Mouse (Mus musculus) frontal cortex, postnatal 36 days (tissue): ENCODE measurements at regions not wholly inside any gene's neighbourhood (a gene's known extent, or its start where the extent isn't known, plus 50 kb on each side); places are given as distances from the start of the nearest gene placed in this dataset.

Experiments
- DNase-seq, 2 experiments: peaks; one replicate each; pipeline ENCODE4 v3.0.0; 2022; ENCODE audit warnings: low spot score in 2 of 2

- DNase-seq = no peak
These were observed 85.6 kb upstream of the Myo10 start for GRCm38 (mm10) chr15:25536451-25537334.

- DNase-seq = no peak
These were observed 82.8 kb upstream of the Myo10 start for GRCm38 (mm10) chr15:25539344-25540176.

GRCm38 (mm10) chr15:25542382-25542781 is 79.9 kb upstream of the Myo10 start:
- no peak for DNase-seq

DNA sequence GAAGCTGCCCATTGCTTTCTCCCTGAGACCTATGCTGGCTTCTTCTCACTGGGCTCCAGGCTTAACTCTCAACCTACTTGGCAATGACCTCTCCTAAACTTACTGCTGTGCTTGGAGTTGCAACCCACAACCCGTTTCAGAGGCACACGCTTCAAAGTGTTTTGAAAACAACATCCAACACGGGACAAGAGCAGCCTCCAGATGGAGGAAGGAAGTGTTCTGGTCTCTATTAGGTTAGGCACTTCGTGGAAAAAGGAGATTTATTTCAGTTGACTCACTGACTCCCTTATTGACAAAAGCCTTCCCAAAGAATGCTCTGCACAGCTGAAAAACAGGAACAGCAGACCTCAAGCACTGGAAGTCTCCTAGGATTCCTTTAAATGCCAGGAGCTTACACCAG is 76.1 kb upstream of the Myo10 start:
- DNase-seq = no peak

DNA sequence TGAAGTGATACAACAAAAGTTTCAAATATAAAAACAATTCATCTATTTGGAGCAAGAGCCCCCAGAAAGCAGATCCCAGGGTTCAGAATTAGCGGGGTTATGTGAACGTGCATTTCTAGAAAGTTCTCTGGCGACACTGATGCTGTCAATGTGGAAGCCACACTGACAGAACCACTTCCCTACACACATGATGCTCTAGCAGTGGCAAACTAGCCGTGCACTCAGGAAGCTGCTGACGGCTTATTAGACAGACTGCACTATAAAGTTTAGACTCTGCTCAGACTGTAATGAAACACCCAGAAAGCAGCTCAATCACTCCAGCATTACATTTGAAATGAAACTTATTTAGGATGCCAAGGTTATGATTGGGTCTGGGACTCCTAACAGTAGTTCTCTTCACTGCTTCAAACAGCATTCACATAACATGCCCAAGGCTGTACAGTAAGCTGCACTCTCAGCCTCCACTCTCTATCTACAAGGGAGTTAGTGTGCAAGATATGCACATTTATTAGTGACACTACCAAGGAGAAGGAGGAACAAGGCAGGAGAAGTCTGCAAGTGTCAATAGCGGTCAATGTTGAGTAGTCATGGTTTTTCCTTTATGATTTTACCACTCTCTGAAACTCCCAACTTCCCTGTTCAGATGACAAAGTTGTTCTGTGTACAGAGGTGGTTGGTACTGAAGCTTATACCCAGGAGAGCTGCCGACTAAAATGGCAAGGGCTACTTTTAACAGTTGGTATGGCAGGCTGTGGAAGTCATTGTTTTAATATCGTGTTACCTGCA is 71.9 kb upstream of the Myo10 start:
- no peak for DNase-seq

GRCm38 (mm10) chr15:25554945-25555344 is 67.4 kb upstream of the Myo10 start:
- DNase-seq = no peak

DNA sequence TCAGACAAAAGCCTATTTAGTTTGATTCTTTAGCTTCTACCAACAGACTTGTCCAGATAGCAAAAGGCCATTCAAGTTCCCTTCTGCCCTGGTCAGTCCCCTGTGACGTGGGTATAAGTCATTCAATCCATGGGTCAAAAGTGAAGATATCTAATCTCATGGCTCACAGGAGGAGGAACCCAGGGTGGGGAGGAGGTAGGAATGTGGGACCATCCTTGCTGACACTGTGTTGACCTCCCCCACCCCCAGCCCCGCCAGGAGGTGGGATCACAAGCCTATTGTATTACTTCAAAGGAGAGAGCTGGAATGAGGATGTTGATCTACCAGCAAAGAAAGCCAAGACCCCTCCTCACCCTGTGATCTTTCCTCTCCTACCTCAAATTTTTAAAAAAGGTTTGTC is 66.5 kb upstream of the Myo10 start:
- no peak for DNase-seq

GRCm38 (mm10) chr15:25557566-25557965 is 64.8 kb upstream of the Myo10 start:
- no peak for DNase-seq

- no peak for DNase-seq
These were observed 64.1 kb upstream of the Myo10 start for GRCm38 (mm10) chr15:25558240-25558639.

DNA sequence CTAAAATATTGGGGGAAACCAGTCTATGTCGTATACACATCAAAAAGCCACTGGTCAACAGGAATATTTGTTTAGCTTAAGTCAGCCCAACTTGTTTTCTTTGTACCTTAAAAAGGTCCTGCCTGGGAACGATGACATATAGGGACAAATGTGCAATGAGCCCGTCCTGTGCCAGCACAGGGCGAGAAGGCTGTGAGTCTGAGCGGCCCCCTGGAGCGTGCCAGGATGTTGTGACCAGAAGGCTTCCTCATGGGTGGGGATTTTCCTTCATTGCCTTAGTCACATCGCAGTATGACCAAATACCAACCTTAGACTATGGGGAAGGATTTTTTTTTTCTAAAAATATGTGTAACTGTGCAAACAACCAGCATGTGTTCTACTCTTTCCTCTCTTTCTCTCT is 58.7 kb upstream of the Myo10 start:
- DNase-seq = no peak

GRCm38 (mm10) chr15:25572495-25572894 is 49.8 kb upstream of the Myo10 start:
- DNase-seq = no peak
